Mouse (Mus musculus) stomach, postnatal 0 days (tissue): ENCODE measurements around the gene St3gal3. TPM values are rescaled to one million over a fixed set of nuclear protein-coding genes. Genes with fewer than 3 reads are reported as not detected.
A peak's percentile ranks its signal among the peaks of the same experiment; 100 is the strongest.

Experiments used
- ATAC-seq: fragments of 200-750 bp; cut with Nextera tagmentation; 2 replicates; pipeline ENCODE4 v1.8.0; 2017; ENCODE audit not compliant: low FRiP score, low TSS enrichment
- DNase-seq: peaks from one replicate; pipeline ENCODE4 v3.0.0-alpha.2; 2016; ENCODE audit warnings: low spot score
- H3K27ac ChIP-seq: fragments of 300-500 bp; sonication (generic); replicated peaks from 2 replicates; pipeline ENCODE4 v1.5.1; 2014; ENCODE audit warnings: mild to moderate bottlenecking, control low read depth
- H3K27me3 ChIP-seq: fragments of 300-500 bp; sonication (generic); 2 replicates; pipeline ENCODE4 v1.6.1; 2014; ENCODE audit warnings: low read length; ENCODE audit not compliant: control insufficient read depth, insufficient read depth
- H3K36me3 ChIP-seq: fragments of 300-500 bp; sonication (generic); 2 replicates; pipeline ENCODE4 v1.6.1; 2014; ENCODE audit warnings: low read length, mixed read lengths; ENCODE audit not compliant: control insufficient read depth, insufficient read depth
- H3K4me1 ChIP-seq: fragments of 300-500 bp; sonication (generic); replicated peaks from 2 replicates; pipeline ENCODE4 v1.6.1; 2014; ENCODE audit warnings: antibody characterized with exemption; ENCODE audit not compliant: control insufficient read depth, insufficient read depth
- H3K4me2 ChIP-seq: fragments of 300-500 bp; sonication (generic); replicated peaks from 2 replicates; pipeline ENCODE4 v1.6.1; 2014; ENCODE audit warnings: low read depth, mild to moderate bottlenecking, control low read depth, moderate library complexity
- H3K4me3 ChIP-seq: fragments of 300-500 bp; sonication (generic); 2 replicates; pipeline ENCODE4 v1.5.1; 2014; ENCODE audit warnings: low read depth, low read length, control low read depth
- H3K9ac ChIP-seq: fragments of 300-500 bp; sonication (generic); 2 replicates; pipeline ENCODE4 v1.6.1; 2014; ENCODE audit warnings: mild to moderate bottlenecking, low read length, control low read depth, mixed read lengths
- H3K9me3 ChIP-seq: fragments of 300-500 bp; sonication (generic); 2 replicates; pipeline ENCODE4 v1.6.1; 2016; ENCODE audit warnings: low read length; ENCODE audit not compliant: control insufficient read depth
- CTCF ChIP-seq: IDR thresholded peaks from 2 replicates; pipeline ENCODE4 v1.5.1; 2016; ENCODE audit warnings: antibody characterized with exemption, low read depth, mild to moderate bottlenecking, moderate library complexity
- EP300 ChIP-seq: optimal IDR thresholded peaks from 2 replicates; pipeline ENCODE3; 2016; ENCODE audit warnings: antibody characterized with exemption
- WGBS: fragments of 180-500 bp; shearing (Covaris S2); extraction: QIAGEN DNeasy Blood & Tissue Kit; methylation state at CpG from one replicate; pipeline ENCODE4 v1.1.7; 2014; 5-methylcytosine and 5-hydroxymethylcytosine counted together
- polyA plus RNA-seq: library from polyadenylated mRNA; unstranded; fragments of >200 nt; fragmentation: Nextera tagmentation; extraction: Ambion mirVana; gene quantifications from 2 replicates; pipeline ENCODE4 v1.2.1, GENCODE M21; 2015

The St3gal3 gene
- polyA plus RNA-seq, 1 experiment from 2014 or later: 3.2 TPM

DNA sequence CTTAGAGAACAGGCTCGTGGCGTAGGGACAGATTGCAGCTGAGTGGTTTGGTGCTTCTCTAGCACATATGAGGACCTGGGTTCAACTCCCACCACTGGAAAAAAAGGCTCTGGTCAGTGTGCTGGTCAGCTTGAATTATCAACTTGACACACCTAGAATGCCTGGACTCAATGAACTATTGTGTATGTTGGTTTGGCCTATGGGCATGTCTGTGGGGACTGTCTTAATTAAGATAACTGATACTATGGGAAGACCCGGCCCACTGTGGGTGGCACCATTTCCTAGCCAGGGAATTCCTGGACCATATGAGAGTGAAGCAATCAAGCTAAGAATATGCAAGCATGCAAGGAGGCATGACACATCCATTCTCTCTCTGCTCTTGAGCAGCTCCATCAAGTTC lies 150.5 kb downstream of the St3gal3 start:
- Histone ChIP-seq H3K4me3 (no peak overlapping the region), H3K27ac (no peak overlapping the region), H3K27me3 (no peaks in the 10 kb centered on the region), H3K9me3 (no peaks in the 10 kb centered on the region), H3K36me3 (no peaks in the 10 kb centered on the region), H3K4me2 (no peak overlapping the region), H3K4me1 (peaks cover 9% of the 10 kb centered on the region; the same call in 1 of the 2 replicates), H3K9ac (no peak overlapping the region)
- no peak for TF ChIP-seq CTCF
- no peak for TF ChIP-seq EP300
- DNase-seq: no peak
- 96% methylated on average over 3 of the region's 3 CpGs for WGBS
- no peak for ATAC-seq

DNA sequence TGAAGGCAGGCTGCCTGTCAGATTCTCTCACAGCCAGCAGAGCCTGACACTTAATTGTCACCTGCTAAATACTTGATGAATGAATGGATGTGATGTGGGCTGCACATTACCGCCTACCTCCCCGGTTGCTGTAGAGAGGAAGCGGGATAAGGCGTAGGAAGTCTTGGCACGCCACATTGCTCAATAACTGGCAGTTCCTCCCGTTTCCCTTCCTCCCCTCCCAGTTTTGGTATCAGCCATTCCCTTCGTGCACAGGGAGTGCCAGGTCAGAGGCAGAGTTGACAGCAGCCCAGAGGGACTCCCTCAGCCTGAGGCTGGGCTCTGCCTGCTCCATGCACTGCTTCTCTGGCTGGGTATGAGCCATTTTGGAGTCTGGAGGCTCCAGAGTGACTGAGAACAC lies 152.0 kb downstream of the St3gal3 start:
- ATAC-seq (peak; percentile 83), DNase-seq (peak; percentile 73)
- H3K4me2 ChIP-seq: no peak overlapping the region
- H3K4me1 ChIP-seq: peaks cover 9% of the 10 kb centered on the region; the same call in 1 of the 2 replicates
- H3K27me3 ChIP-seq: no peaks in the 10 kb centered on the region
- no peak overlapping the region for H3K9ac ChIP-seq
- WGBS: 50% methylated on average over 7 of the region's 7 CpGs
- no peaks in the 10 kb centered on the region for H3K36me3 ChIP-seq
- TF ChIP-seq EP300 (no peak), CTCF (no peak)
- peak overlapping the region; percentile 56; the same call in 1 of the 2 replicates for H3K27ac ChIP-seq
- no peaks in the 10 kb centered on the region for H3K9me3 ChIP-seq
- H3K4me3 ChIP-seq: no peak overlapping the region

DNA sequence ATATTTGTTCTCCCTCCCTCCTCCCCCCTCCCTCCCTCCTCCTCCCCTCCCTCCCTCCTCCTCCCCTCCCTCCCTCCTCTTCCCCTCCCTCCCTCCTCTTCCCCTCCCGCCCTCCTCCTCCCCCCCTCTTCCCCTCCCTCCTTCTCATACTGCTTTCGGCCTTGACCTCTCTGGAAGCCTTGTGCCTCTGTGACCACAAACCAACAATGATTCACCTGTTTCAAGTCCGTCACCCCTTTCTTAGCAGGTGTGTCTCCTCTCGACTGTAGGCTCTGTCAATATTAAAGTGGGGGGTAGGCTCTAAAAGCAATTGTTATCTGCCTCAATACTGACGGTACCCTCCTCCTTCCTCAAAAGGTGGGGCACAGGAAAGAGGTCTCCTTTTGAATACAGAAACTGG lies 153.2 kb downstream of the St3gal3 start:
- Histone ChIP-seq H3K36me3 (no peaks in the 10 kb centered on the region), H3K27ac (peak overlapping the region; percentile 35; the same call in 1 of the 2 replicates), H3K9ac (no peak overlapping the region), H3K4me3 (no peak overlapping the region), H3K4me2 (no peak overlapping the region), H3K9me3 (no peaks in the 10 kb centered on the region), H3K4me1 (peaks cover 7% of the 10 kb centered on the region; the same call in 1 of the 2 replicates), H3K27me3 (no peaks in the 10 kb centered on the region)
- ATAC-seq (peak; percentile 63), DNase-seq (peak; percentile 56)
- WGBS: 58% methylated on average over 4 of the region's 5 CpGs
- TF ChIP-seq EP300 (no peak), CTCF (no peak)

DNA sequence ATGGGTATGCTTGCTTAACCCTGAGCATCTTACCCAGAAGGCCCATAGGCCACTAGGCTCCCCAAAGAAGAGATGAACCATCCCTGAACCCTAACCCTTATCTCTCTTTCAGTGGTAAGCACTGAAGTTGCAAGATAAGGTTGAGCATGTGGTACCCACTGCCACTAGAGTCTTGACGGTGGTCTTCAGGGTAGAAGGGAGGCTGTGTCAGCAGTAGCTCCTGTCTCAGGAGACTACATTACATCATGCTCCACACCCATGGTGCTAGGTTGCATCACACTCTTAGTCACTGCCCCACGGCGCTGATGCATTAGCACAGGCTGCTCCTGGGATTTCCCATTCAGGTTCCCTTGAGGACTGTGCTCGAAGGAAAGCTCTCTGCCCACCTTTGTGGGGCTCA lies 154.6 kb downstream of the St3gal3 start:
- Histone ChIP-seq H3K27me3 (no peaks in the 10 kb centered on the region), H3K4me1 (peaks cover 5% of the 10 kb centered on the region; the same call in 1 of the 2 replicates), H3K4me3 (no peak overlapping the region), H3K36me3 (no peaks in the 10 kb centered on the region), H3K27ac (no peak overlapping the region), H3K9me3 (no peaks in the 10 kb centered on the region), H3K4me2 (no peak overlapping the region), H3K9ac (no peak overlapping the region)
- 83% methylated on average over 4 of the region's 4 CpGs for WGBS
- no peak for TF ChIP-seq CTCF
- no peak for TF ChIP-seq EP300
- DNase-seq (peak; percentile 44), ATAC-seq (0 out of 2 replicates have a peak, but pooled peaks have one; percentile 27)

DNA sequence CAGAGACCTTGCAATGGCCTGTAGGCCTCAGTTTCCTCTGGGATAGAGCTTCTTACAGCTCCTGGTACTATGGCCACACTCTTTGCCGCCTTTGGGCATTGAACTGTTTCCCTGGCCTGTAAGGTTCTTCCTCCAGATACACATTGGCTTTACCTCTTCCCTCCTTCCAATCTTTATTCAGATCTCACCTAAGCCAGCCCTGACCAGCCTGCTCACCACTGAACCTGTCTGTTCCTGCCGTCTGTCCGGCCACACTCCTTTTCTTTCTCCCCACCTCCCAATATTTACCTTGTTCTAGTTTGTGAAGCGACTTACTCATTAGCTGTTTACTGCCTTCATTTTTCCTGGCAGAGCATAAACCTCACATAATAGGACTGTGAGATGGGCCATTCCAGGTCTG lies 155.5 kb downstream of the St3gal3 start:
- 75% methylated on average over 4 of the region's 4 CpGs for WGBS
- TF ChIP-seq CTCF: no peak
- TF ChIP-seq EP300: no peak
- 0 out of 2 replicates have a peak, but pooled peaks cover 2% of the 10 kb centered on the region for H3K4me1 ChIP-seq
- no peaks in the 10 kb centered on the region for H3K9me3 ChIP-seq
- H3K4me2 ChIP-seq: no peak overlapping the region
- H3K9ac ChIP-seq: no peak overlapping the region
- no peaks in the 10 kb centered on the region for H3K27me3 ChIP-seq
- ATAC-seq: no peak
- no peak overlapping the region for H3K27ac ChIP-seq
- no peak for DNase-seq
- no peak overlapping the region for H3K4me3 ChIP-seq
- H3K36me3 ChIP-seq: no peaks in the 10 kb centered on the region

DNA sequence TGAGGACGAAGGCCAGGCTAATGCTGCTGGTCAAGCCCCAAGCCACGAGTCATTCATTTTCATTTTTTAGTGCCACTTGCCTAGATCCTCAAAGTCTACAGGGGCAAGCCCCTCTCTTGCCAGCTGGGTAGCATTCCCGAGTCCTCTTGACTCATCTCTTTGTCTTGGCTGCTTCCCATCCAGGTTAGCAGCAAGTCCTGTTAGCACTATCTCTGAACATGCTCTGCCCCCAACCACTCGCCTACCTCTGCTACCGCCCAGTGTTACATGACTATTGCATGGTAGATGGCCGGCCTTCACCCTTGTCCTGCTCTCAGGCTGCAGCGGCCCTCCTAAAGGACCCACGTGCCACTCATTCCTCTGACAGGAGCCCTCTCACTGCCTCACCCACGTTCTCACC lies 156.4 kb downstream of the St3gal3 start:
- Histone ChIP-seq H3K27me3 (no peaks in the 10 kb centered on the region), H3K4me2 (no peak overlapping the region), H3K9ac (no peak overlapping the region), H3K4me3 (no peak overlapping the region), H3K27ac (no peak overlapping the region), H3K36me3 (no peaks in the 10 kb centered on the region), H3K4me1 (0 out of 2 replicates have a peak, but pooled peaks cover 2% of the 10 kb centered on the region), H3K9me3 (no peaks in the 10 kb centered on the region)
- DNase-seq (no peak), ATAC-seq (no peak)
- TF ChIP-seq EP300: no peak
- TF ChIP-seq CTCF: no peak
- 85% methylated on average over 9 of the region's 9 CpGs for WGBS
